Mouse (Mus musculus): ENCODE data around the gene Cbx5.
"Not testable (repeated sequence)": the region's sequence is repeated elsewhere in the genome, so short reads cannot be mapped to it uniquely, and the experiment has no call there.

The Cbx5 gene

GRCm38 (mm10) chr15:103250195-103250740, 10.7 kb upstream of the Cbx5 start:
- peak; percentile 76 for DNase-seq (ENCODE audit: low read depth)

GRCm38 (mm10) chr15:103249511-103249910, 9.9 kb upstream of the Cbx5 start:
- DNase-seq (ENCODE audit: low read depth) = not testable (repeated sequence)

GRCm38 (mm10) chr15:103248401-103249313, 9.0 kb upstream of the Cbx5 start:
- DNase-seq (ENCODE audit: low read depth) = no peak

- DNase-seq (ENCODE audit: low read depth) = no peak
These were observed 8.3 kb upstream of the Cbx5 start for GRCm38 (mm10) chr15:103247782-103248400.

GRCm38 (mm10) chr15:103247078-103247781, 7.6 kb upstream of the Cbx5 start:
- DNase-seq (ENCODE audit: low read depth) = no peak

GRCm38 (mm10) chr15:103245616-103246015, 6.0 kb upstream of the Cbx5 start:
- DNase-seq (ENCODE audit: low read depth) = no peak

GRCm38 (mm10) chr15:103242885-103243284, 3.3 kb upstream of the Cbx5 start:
- no peak for DNase-seq (ENCODE audit: low read depth)

- DNase-seq (ENCODE audit: low read depth) = not testable (repeated sequence)
These were observed 1.7 kb upstream of the Cbx5 start for GRCm38 (mm10) chr15:103241071-103242018.

- DNase-seq (ENCODE audit: low read depth) = peak; percentile 96
These were observed 778 bp upstream of the Cbx5 start, which contains the start of gene Hnrnpa1 for GRCm38 (mm10) chr15:103240160-103241028. Gene Hnrnpa1 (plus strand): TSS chr15:103240432.

GRCm38 (mm10) chr15:103239130-103239684, 409 bp downstream of the Cbx5 start:
- DNase-seq (ENCODE audit: low read depth) = peak; percentile 94

- no peak for DNase-seq (ENCODE audit: low read depth)
These were observed 2.3 kb downstream of the Cbx5 start for GRCm38 (mm10) chr15:103237295-103237694.

- no peak for DNase-seq (ENCODE audit: low read depth)
These were observed 6.5 kb downstream of the Cbx5 start for GRCm38 (mm10) chr15:103233119-103233518.

GRCm38 (mm10) chr15:103228904-103229303, 10.7 kb downstream of the Cbx5 start:
- DNase-seq (ENCODE audit: low read depth) = no peak

GRCm38 (mm10) chr15:103227572-103227971, 12.0 kb downstream of the Cbx5 start:
- DNase-seq (ENCODE audit: low read depth) = no peak

- DNase-seq (ENCODE audit: low read depth) = no peak
These were observed 12.6 kb downstream of the Cbx5 start for GRCm38 (mm10) chr15:103227022-103227421.

GRCm38 (mm10) chr15:103224161-103224560, 15.5 kb downstream of the Cbx5 start:
- no peak for DNase-seq (ENCODE audit: low read depth)

GRCm38 (mm10) chr15:103221386-103221785, 18.2 kb downstream of the Cbx5 start:
- DNase-seq (ENCODE audit: low read depth) = no peak

- DNase-seq (ENCODE audit: low read depth) = no peak
These were observed 18.8 kb downstream of the Cbx5 start for GRCm38 (mm10) chr15:103220785-103221184.

GRCm38 (mm10) chr15:103216052-103216451, 23.6 kb downstream of the Cbx5 start:
- no peak for DNase-seq (ENCODE audit: low read depth)

Data from c-Kit-positive CD71-negative TER-119-negative erythroid progenitor cells, embryonic 14.5 days (primary cell).